Mouse (Mus musculus) frontal cortex, postnatal 25 days (tissue): ENCODE measurements around the gene Smim24.

ENCODE experiments used
- DNase-seq, 2 experiments: peaks; one replicate each; pipeline ENCODE4 v3.0.0; 2022; ENCODE audit warnings: low spot score in 2 of 2

Smim24 gene

DNA sequence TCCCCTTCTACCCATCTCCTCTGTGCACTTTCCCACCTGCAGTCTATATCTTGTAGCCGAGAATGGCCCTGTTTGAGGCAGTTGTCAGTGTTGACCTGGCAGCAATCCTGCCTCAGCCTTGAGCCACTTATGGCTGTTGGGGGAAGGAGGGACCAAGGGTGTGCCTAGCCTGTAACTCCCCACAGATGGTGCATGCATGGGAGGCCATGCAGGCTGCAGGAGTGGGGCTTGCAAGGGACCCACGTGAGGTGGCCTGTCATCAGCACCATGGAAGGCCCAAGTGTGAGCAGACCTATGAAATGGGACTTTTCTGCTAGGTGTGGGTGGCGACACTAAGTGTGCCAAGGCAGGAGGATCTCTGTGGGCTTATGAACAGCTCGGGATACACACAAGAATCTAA, 27.8 kb upstream of the Smim24 start:
- DNase-seq, result no peak

DNA sequence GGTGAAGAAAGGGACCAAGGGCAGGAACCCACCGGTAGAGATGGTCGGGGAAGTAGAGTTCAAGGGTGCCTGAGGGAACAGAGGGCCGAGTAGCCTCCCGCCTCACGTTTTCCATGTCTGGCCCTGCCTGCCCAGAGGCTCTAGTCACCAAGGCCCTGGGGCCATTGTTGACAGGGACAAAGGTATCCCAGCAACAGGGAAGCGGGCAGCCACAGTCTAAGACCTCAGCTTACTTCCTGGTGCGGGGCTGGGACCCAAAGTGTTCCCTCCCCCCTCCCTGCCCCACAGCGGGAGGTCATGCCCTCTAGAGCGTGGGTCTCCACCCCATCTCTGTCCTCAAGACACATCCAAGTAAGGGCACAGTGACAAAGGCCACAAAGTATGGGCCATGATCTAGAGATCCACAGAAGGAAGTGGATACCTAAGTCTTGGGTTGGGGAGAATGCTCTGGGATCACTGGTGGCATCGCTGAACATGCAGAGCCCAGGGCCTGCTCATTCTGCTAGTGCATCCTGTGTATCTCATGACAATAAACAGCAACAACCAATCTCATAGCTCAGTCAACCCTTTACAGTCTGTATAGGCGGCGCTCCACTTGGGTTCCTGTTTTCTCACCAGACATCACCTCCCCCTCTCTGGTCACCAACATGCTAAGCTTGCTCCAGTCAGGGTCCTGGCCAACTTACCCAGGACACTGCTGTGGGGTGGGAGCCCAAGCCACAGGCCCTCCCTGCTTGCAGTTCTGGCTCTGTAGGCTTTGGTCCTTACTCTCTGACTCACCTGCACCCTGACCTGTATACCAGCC, 27.0 kb upstream of the Smim24 start, which contains the start of gene 4930404N11Rik:
4930404N11Rik (minus strand) TSS at position 145 of the 805 bp plus-strand sequence.
- no peak for DNase-seq

DNA sequence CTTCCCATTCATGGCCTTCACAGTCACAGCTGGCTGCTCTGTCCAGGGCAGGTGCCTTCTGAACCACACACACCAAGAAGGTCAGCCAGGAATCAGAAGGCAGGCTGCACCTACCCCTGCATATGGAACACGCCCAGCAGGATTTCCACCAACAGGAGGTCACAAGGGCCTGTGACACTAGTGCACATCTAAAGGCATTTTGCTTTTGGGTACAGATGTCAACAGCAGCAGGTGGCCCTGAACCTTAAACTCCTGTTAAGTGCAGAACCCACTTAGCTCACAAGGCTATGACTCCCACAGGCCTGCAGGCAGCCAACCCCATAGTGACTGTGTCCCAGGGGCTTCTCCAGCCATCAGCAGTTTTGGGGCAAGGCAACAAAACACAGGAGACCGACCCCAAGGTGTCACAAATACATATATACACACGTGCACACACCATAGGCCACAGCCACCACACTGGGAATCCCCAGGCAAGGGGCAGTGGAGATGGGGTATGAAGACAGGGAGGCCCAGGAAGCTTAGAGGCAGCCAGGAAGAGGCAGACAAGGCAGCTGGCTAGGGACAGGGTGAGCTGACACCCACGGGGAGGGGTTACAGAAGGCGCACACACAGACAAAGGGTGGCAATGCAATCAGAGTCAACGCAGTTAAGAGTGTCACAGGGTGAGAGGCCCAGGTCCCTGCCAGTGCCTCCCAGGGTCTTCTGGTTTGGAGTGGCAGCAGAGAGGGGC, 26.2 kb upstream of the Smim24 start:
- DNase-seq, result no peak

DNA sequence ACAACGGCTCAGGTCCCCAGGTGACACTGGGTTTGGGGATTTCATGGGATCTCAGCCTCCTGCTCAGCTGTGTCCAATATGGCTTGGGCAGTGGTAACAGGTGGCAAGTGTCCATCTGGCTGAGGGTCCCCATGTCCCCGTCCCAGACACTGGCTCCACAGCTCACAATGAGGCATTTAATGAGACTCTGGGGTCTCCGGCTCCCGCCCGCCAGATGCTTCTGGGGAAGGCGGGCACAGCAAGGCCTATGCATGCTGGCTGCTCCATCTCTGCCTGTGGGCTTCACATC, 25.7 kb upstream of the Smim24 start:
- DNase-seq, result no peak

DNA sequence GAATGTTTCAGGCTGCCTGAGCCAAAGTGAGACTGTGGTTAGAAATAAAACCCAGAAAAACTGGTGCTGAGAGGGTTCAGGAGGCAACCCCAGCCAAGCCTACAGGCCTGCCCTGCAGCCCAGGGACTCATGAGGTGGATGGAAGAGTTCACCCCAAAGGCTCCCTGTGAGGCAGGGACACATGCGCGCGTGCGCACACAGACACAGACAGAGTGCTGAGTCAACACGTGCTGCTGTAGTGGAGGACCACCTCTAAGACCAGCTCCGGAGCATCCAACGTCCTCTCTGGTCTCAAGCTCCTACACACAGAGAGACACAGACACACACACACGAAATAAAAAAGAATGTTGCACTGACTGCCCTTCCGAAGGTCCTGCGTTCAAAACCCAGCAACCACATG, 17.5 kb upstream of the Smim24 start:
- DNase-seq, result no peak

DNA sequence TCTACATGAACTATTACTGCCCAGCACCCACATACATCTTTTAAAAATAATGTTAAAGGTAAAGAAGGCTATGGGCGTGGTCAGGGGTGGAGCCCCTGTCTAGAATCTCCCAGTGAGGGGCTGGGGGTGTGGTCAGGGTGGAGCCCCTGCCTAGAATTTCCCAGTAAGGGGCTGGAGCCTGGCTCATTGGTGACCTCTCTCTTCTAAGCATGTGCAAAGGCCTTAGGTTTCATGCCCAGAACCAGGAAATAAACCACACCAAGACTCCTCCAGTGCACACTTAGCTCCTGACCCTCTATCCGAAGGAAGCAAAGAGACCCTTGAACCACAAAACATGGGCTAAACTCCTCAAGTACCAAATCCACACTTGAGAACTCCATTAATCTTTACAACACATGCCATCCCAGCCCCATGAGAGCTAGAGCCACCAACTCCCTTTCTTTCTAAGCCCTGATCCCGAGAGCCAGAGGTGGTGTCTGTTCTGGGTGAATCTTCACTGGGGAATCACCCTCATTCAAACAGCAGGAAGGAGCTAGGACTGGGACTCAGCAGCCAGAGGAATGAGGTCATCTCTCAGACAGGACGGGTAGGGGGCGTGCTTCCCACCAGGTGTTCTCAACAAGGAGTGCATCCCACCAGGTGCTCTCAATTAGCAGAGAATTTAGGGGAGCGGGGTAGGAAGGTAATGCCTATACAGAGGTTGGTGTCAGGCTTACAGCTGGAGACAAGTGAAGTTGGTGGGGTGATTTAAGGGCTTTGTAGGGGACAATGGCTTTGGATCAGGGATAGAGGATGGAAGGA, 16.1 kb upstream of the Smim24 start:
- no peak for DNase-seq

DNA sequence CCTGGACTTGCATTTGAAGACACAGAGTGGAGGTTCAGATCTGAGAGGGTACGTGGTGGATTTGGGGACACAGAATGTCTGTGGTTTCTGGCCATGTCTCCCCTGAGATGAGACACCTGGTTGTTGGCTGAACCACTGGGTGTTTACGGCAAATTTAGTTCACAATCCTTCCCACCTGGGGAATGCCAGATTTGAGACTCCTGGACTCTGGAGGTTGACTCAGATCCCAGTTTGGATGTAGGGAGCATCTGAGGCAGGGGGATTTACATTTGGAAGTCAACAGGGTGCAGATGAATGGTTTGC, 15.5 kb upstream of the Smim24 start:
- no peak for DNase-seq

DNA sequence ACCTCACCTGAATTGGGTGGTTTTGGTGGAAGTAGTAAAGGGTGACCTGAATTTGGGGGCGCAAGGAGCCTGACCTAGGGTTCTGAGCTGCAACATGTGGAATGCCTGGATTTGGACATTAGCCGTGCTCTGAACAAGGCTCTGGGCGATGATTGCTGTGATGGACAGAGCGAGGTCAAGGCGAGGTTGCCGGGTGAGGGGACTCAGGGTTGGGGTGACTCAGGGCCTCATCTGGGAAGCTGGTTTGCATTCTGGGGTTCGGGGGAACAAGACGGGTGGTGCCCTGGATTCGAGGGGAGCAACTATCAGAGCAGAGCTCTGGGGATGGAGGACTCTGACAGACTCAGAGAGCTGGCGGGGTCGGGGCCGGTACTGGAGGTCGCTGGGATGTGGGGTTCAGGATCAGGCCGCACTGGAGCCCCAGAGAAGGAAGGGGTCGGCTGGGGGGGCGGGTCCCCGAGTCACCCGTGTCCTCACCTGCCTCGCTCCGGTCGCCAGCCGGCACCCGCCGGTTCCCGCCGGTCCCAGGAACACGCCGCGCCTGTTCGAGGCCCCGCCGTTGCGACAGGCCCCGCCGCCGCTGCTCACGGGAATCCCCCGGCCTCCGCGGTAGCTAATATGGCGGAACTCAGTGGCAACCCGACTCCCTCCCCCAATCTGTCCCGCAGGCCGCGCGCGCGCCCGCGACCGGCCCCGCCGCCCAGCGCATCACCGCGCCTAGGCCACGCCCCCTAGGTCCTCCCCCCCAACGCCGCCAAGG, 14.9 kb upstream of the Smim24 start, which contains the start of gene Fzr1:
Fzr1 (minus strand) TSS at position 724 of the 760 bp plus-strand sequence.
- no peak for DNase-seq

DNA sequence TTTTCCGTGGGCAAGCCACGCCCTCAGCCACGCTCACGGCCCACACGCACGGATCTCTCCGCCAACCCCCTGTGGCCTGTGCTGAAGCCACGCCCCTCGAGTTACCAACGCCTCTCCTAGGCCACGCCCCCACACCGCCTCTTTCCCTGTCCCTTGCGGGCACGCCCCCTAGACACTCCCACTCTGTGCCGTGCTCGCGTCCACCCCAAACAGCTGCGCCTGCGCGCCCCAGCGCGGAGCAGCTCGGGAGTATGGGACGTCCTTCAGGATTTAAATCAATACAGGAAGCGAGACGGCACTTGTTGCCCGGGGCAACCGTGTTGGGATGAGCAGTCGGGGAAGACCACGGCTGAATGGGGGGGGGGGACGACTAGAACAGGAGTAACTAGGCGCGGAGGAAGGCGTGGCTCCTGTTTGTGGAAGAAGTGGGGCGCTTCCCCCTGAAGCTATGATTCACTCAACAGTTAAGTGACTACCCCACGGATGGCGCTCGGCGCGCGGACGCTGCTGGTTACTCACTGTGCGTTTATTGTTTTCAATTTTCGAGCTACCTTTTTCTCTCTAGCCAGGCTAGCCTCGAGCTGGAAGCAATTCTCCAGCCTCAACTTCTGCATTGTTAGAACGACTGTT, 14.2 kb upstream of the Smim24 start:
- peak; percentile 99 to 100 for DNase-seq

DNA sequence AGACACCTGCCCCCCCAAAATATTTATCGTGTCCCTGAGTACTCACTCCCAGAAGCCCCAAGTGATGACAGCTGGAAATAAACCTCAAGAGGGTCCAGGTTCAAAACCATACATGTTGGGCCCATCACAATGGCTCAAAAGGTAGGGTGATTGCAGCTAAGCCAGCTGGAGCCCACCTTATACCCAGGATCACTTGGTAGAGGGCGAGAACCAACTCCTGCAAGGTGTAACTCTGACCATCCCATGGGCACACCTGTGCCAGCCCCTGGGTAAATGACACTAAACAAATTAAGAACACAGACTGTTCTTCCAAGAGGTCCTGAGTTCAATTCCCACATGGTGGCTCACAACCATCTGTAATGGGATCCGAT, 13.7 kb upstream of the Smim24 start:
- DNase-seq, result no peak

DNA sequence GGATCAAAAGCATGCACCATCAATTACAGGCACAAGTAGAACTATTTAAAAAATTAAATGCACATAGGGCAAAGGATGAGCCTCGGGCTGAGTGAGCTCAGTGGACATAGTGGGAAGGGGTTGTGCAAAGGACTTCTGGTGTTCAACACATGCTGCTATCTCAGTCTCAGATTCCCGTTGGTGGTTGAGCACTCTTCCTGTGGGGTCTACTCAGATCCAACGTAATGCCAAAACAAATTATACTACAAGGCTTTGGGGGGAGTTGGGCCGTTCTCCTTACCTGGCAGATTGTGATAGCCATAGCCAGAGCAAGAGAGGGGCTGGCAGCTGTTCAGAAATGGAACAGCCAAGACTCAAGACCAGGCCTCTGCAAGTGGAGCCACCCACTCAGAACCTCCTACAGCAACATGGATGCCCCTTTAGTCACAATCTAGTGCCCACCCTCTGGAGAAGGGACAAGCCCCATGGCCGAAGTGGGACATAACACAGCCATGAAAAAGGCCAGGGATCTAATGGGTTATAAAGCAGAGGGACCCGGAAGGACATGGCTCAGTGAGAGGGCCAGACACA, 13.0 kb upstream of the Smim24 start:
- DNase-seq, result no peak

DNA sequence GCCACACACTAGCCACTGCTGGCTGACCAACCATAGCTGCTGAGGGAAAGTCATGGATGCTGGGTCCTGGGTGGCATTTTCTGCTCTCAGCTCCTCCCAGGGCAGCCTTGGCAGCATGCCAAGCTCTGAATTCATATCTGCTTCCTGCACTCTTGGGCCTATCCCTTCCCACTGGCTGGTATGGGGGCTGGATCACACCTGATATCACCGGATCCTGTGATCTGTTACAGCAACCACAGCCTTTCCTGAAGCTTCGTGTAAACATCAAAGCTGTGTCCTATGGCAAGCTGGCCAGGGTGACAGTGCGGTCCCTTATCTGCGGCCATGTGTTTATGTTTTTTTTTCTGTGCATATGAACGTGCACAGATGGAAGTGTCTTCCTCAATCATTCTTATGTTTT, 10.8 kb upstream of the Smim24 start:
- no peak for DNase-seq

DNA sequence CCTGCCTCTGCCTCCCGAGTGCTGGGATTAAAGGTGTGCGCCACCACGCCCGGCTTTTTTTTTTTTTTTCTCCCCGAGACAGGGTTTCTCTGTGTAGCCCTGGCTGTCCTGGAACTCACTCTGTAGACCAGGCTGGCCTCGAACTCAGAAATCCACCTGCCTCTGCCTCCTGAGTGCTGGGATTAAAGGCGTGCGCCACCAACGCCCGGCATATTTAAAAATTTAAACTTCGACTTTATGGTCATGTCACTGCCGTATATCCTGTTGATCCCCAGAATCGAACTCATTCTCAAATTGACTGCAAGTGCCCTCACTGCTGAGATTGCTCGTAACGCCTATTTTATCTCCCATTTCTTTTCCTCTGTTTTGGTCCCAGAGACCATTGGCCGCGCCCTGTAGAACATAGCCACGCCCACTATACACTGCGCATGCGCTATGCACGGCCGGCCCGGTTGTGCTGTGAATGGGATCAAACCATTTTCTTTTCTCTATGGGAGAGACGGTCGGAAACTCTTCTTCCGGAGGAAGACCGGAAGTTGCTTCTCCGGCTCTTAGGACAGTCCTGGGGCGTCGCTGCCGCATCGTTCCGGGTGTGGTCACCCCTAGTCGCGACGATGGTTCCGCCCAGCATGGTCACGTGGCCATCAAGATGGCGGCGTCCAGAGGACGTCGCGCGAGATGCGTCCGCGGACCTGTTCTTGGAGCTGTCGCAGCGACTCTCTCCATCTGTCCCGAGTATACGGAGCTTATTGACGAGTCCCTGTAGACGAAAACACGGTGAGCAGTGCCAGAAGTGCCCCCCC, 8.8 kb upstream of the Smim24 start, which contains the start of the genes Dohh and Gm48551:
Dohh (plus strand) TSS at position 627 of the 803 bp plus-strand sequence.
Gm48551 (plus strand) TSS at position 665 of the 803 bp plus-strand sequence.
- DNase-seq, result peak; percentile 98 to 99

DNA sequence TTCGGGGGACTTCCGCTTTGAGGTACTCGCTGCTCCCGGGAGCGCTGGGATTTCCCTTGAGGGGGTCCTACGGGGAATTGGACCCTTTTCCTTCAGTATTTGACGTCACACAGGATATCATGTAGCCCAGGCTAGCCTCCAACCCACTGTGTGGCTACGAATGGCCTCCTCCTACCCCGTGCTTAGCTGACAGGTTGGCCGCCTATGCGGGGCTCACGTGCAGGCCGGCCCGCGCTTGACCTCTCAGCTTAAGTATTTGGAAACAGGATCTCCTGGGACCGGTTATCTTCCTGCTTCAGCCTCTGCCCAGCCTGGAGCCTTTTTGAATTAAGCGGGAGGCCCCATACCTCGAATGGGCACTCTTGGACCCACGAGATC, 8.3 kb upstream of the Smim24 start:
- no peak for DNase-seq

DNA sequence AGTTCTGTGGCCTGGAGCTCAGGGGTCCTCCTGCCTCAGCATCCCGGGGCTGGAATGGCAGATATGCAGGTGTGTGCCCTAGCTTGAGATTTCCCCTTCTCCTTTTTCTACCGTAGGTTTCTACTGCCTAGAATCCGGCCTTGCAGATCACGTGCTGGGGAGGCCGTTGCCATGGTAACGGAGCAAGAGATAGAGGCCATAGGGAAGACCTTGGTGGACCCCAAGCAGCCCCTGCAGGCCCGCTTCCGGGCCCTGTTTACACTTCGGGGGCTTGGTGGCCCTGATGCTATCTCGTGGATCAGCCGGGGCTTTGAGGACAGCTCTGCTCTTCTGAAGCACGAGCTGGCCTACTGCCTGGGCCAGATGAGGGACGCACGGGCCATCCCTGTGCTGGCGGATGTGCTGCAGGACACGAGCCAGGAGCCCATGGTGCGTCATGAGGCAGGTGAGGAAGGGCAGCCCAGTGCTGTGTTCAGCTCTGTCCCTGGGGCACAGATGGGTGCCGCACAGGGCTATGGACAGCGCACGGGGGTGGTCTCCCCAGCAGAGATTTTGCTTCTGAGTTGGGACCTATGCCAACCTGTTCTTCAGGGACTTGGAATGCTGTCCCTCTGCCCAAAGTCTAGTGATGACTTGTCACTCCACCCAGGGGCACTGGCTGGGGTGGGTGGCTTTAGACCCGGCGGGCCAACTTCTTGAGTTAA, 7.1 kb upstream of the Smim24 start:
- DNase-seq, result no peak

DNA sequence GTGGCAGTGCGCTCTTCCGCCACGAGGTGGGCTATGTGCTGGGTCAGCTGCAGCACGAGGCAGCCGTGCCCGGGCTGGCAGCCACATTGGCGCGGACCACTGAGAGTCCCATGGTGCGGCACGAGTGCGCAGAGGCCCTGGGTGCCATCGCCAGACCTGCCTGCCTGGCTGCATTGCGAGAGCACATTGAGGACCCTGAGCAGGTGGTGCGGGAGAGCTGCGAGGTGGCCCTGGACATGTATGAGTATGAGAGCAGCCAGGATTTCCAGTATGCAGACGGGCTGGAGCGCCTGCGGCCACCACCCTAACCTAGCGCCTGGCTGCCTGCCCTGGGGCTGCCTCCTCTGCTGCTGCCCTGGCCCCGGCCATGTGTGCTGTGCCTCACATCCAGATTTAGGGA, 5.1 kb upstream of the Smim24 start:
- no peak for DNase-seq

DNA sequence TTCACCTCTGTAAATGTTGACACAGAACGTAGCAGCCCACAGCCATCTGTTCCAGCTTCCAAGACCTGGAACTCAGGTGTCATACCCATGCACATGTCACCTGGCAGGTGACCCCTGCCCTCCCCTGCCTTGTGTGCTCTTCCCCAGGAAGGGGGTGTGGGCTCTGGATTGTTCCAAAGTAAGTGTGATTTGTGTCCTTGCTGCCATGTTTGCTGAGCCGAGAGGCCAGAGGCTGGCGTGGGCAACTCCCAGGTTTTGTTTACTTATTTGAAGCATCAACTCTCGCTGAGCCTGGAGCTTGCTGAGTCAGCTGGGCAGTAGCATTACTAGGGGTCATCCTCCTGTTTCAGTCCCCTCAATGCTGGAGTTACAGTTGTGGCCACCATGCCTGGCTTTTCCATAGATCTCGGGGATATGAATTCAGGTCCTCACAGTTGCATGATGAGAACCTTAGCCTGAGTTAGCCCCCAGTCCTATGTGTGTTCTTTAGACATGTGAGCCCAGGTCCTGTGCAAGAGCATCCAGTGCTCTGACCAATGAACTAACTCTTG, 4.3 kb upstream of the Smim24 start, which contains the start of gene Gm48552:
Gm48552 (plus strand) TSS at position 501 of the 551 bp plus-strand sequence.
- DNase-seq, result no peak

DNA sequence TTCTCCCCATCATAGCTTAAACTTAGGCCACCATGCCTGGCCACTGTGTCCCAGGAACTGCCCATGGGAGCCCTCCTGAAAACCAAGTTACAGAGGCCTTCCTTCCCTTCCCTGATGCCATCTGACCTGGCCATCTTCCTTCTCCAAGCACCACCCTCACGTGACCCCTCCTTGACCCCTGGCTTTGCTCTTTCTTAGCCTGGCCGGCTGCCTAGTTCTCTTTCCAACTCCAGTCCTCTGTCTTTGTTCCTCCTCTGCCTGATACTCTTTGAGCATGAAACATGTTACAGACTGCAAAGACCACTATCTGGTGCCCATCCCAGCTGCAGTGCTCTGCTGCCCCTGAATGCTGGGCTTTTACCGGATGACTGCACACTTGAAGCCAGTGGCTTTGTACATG, 3.5 kb upstream of the Smim24 start:
- no peak for DNase-seq
